Mouse (Mus musculus) forebrain, postnatal 0 days (tissue): ENCODE data around the gene Tcf7. TPM values are rescaled to one million over a fixed set of nuclear protein-coding genes. Genes with fewer than 3 reads are reported as not detected.

ENCODE experiments used
- ATAC-seq: fragments of 200-750 bp; cut with Nextera tagmentation; 2 replicates; pipeline ENCODE4 v1.8.0; 2017; ENCODE audit warnings: mild to moderate bottlenecking, moderate library complexity
- DNase-seq: peaks from one replicate; pipeline ENCODE4 v3.0.0-alpha.2; 2015
- H3K27ac ChIP-seq: fragments of 300-500 bp; sonication (generic); 2 replicates; pipeline ENCODE4 v1.5.1; 2014; ENCODE audit warnings: low read depth, mild to moderate bottlenecking, antibody characterized with exemption, low read length, moderate library complexity, mixed read lengths
- H3K27me3 ChIP-seq: fragments of 300-500 bp; sonication (generic); 2 replicates; pipeline ENCODE4 v1.6.1; 2014; ENCODE audit warnings: mild to moderate bottlenecking, low read length, mixed read lengths; ENCODE audit not compliant: insufficient read depth
- H3K36me3 ChIP-seq: fragments of 300-500 bp; sonication (generic); 2 replicates; pipeline ENCODE4 v1.6.1; 2014; ENCODE audit warnings: mild to moderate bottlenecking, moderate library complexity; ENCODE audit not compliant: insufficient read depth
- H3K4me1 ChIP-seq: fragments of 300-500 bp; sonication (generic); 2 replicates; pipeline ENCODE4 v1.6.1; 2014; ENCODE audit warnings: antibody characterized with exemption; ENCODE audit not compliant: insufficient read depth
- H3K4me2 ChIP-seq: fragments of 300-500 bp; sonication (generic); 2 replicates; pipeline ENCODE4 v1.6.1; 2014; ENCODE audit warnings: low read depth, mild to moderate bottlenecking, moderate library complexity
- H3K4me3 ChIP-seq: fragments of 300-500 bp; sonication (generic); 2 replicates; pipeline ENCODE4 v1.5.1; 2014; ENCODE audit warnings: low read depth, low read length, mixed read lengths
- H3K9ac ChIP-seq: fragments of 300-500 bp; sonication (generic); 2 replicates; pipeline ENCODE4 v1.6.1; 2014; ENCODE audit warnings: mild to moderate bottlenecking
- H3K9me3 ChIP-seq: fragments of 300-500 bp; sonication (generic); 2 replicates; pipeline ENCODE4 v1.6.1; 2016; ENCODE audit warnings: low read length
- CTCF ChIP-seq: sonication (generic); IDR thresholded peaks from 2 replicates; pipeline ENCODE4 v1.5.1; 2016; ENCODE audit warnings: antibody characterized with exemption, control low read depth, low read depth
- WGBS: fragments of 180-500 bp; shearing (Covaris S2); extraction: QIAGEN DNeasy Blood & Tissue Kit; methylation state at CpG from one replicate; pipeline ENCODE4 v1.1.7; 2014; 5-methylcytosine and 5-hydroxymethylcytosine counted together
- polyA plus RNA-seq: library from polyadenylated mRNA; unstranded; fragments of >200 nt; fragmentation: Nextera tagmentation; extraction: Ambion mirVana; gene quantifications from 2 replicates; pipeline ENCODE4 v1.2.1, GENCODE M21; 2015
- total RNA-seq: library from RNA; depleted of rRNA; stranded (reverse); fragments of >200 nt; gene quantifications from 2 replicates; pipeline ENCODE4 v1.2.3, GENCODE M21; 2014

Gene Tcf7
- total and polyA plus RNA-seq, 2 experiments from 2014 or later: 2.3 to 4.4 TPM

DNA sequence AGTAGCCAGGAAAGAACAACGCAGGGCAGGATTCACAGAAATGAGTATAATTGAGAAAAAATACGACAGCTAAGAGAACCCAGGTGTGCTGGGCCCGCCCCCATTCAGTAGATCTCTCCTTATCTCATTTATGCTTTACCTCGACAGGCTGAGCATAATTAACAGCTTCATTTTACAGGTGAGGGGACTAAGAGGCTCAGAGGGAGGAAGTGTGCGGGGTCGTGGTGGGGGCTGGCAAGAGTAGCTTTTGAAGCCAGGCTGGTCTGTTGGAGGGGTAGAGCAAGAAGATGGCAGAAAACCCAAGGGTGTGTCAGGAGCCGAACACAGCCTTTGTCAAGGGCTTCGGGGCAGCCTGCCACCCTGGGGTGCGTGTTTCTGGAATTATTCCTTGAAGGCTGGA lies 16.1 kb upstream of the Tcf7 start:
- 72% methylated on average over 9 of the region's 9 CpGs for WGBS
- no peaks in the 10 kb centered on the region for H3K9me3 ChIP-seq
- no peak overlapping the region for H3K4me3 ChIP-seq
- ATAC-seq (no peak), DNase-seq (no peak)
- no peak overlapping the region for H3K9ac ChIP-seq
- H3K27me3 ChIP-seq: no peaks in the 10 kb centered on the region
- no peak overlapping the region for H3K27ac ChIP-seq
- H3K36me3 ChIP-seq: no peaks in the 10 kb centered on the region
- H3K4me2 ChIP-seq: no peak overlapping the region
- TF ChIP-seq CTCF: no peak
- no peaks in the 10 kb centered on the region for H3K4me1 ChIP-seq

- Histone ChIP-seq H3K4me3 (no peak overlapping the region), H3K9ac (no peak overlapping the region), H3K9me3 (no peaks in the 10 kb centered on the region), H3K27ac (no peak overlapping the region), H3K4me1 (no peaks in the 10 kb centered on the region), H3K4me2 (no peak overlapping the region), H3K27me3 (no peaks in the 10 kb centered on the region), H3K36me3 (no peaks in the 10 kb centered on the region)
- WGBS: 11% methylated on average over 9 of the region's 9 CpGs
- peak; percentile 74 for ATAC-seq
- DNase-seq: peak; percentile 51
- peak; percentile 83 for TF ChIP-seq CTCF
These were observed 14.5 kb upstream of the Tcf7 start for GRCm38 (mm10) chr11:52297352-52297751.

DNA sequence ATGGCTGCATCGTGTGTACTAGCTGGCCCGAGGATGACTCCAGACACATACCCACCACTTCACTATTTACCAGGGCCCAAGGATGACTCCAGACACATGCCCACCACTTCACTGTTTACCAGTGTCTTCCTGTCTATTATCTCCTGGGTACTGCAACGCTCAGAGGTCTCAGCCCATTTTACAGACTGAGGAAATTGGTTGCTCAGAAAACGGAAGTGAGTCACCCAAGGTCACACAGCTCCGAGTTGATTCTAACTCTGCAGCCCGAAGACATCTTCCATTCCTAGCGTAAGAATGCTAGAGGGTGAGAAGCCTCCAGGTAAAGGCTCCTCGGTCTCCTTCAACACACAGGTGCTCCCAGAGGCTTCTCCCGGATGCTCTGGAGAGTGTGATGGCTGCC lies 11.3 kb upstream of the Tcf7 start:
- DNase-seq (no peak), ATAC-seq (no peak)
- no peaks in the 10 kb centered on the region for H3K27me3 ChIP-seq
- H3K27ac ChIP-seq: no peak overlapping the region
- no peak overlapping the region for H3K4me3 ChIP-seq
- H3K9me3 ChIP-seq: no peaks in the 10 kb centered on the region
- no peaks in the 10 kb centered on the region for H3K36me3 ChIP-seq
- H3K4me2 ChIP-seq: no peak overlapping the region
- WGBS: 85% methylated on average over 9 of the region's 9 CpGs
- no peak for TF ChIP-seq CTCF
- no peak overlapping the region for H3K9ac ChIP-seq
- no peaks in the 10 kb centered on the region for H3K4me1 ChIP-seq

DNA sequence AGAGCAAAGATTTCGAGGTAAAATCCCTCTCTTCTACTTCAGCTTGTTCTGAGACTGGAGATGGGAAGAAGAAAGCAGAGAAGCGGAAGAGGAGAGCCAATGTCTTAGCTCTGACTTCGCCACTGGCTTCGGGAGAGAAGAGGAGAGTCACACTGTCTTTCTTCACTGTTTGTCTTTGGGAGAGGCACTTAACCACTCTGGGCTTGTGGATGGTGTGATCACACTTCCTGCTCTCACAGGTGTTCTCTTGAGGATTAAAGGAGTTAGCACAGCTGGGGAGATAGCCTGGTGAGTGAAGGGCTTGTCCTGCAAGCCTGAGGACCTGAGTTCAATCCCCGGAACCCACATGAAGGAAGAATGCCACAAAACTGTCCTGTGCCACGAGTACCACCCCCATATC lies 10.1 kb upstream of the Tcf7 start:
- no peak for DNase-seq
- H3K4me2 ChIP-seq: no peak overlapping the region
- no peaks in the 10 kb centered on the region for H3K4me1 ChIP-seq
- WGBS: 82% methylated on average over 6 of the region's 6 CpGs
- no peaks in the 10 kb centered on the region for H3K36me3 ChIP-seq
- H3K4me3 ChIP-seq: no peak overlapping the region
- H3K9me3 ChIP-seq: no peaks in the 10 kb centered on the region
- ATAC-seq: no peak
- no peak overlapping the region for H3K9ac ChIP-seq
- TF ChIP-seq CTCF: no peak
- no peak overlapping the region for H3K27ac ChIP-seq
- H3K27me3 ChIP-seq: no peaks in the 10 kb centered on the region

- DNase-seq (no peak), ATAC-seq (no peak)
- 78% methylated on average over 7 of the region's 7 CpGs for WGBS
- no peaks in the 10 kb centered on the region for H3K27me3 ChIP-seq
- H3K27ac ChIP-seq: no peak overlapping the region
- no peaks in the 10 kb centered on the region for H3K36me3 ChIP-seq
- no peaks in the 10 kb centered on the region for H3K9me3 ChIP-seq
- H3K4me3 ChIP-seq: no peak overlapping the region
- H3K4me2 ChIP-seq: no peak overlapping the region
- no peak overlapping the region for H3K9ac ChIP-seq
- TF ChIP-seq CTCF: no peak
- H3K4me1 ChIP-seq: no peaks in the 10 kb centered on the region
These were observed 9.5 kb upstream of the Tcf7 start for GRCm38 (mm10) chr11:52292346-52292745.

GRCm38 (mm10) chr11:52286958-52287305 lies 4.1 kb upstream of the Tcf7 start:
- no peak overlapping the region for H3K27ac ChIP-seq
- TF ChIP-seq CTCF: no peak
- no peak overlapping the region for H3K9ac ChIP-seq
- H3K4me3 ChIP-seq: no peak overlapping the region
- 10% methylated on average over 4 of the region's 4 CpGs for WGBS
- H3K27me3 ChIP-seq: no peaks in the 10 kb centered on the region; the same call in 1 of the 2 replicates
- no peaks in the 10 kb centered on the region for H3K9me3 ChIP-seq
- no peak overlapping the region for H3K4me2 ChIP-seq
- ATAC-seq (no peak), DNase-seq (no peak)
- 0 out of 2 replicates have a peak, but pooled peaks cover 3% of the 10 kb centered on the region for H3K4me1 ChIP-seq
- H3K36me3 ChIP-seq: no peaks in the 10 kb centered on the region

GRCm38 (mm10) chr11:52286301-52286957 lies 3.6 kb upstream of the Tcf7 start:
- H3K4me3 ChIP-seq: no peak overlapping the region
- 10% methylated on average over 16 of the region's 16 CpGs for WGBS
- no peak for TF ChIP-seq CTCF
- H3K9me3 ChIP-seq: no peaks in the 10 kb centered on the region
- no peaks in the 10 kb centered on the region for H3K36me3 ChIP-seq
- ATAC-seq: no peak
- no peak overlapping the region for H3K4me2 ChIP-seq
- no peak overlapping the region for H3K9ac ChIP-seq
- no peak for DNase-seq
- no peak overlapping the region for H3K27ac ChIP-seq
- H3K27me3 ChIP-seq: no peaks in the 10 kb centered on the region; the same call in 1 of the 2 replicates
- 0 out of 2 replicates have a peak, but pooled peaks cover 3% of the 10 kb centered on the region for H3K4me1 ChIP-seq
